15 mouse cellular contexts compared by ENCODE assay signal in genomic region chr7:132900826-132901531, GRCm38 (mm10). TPM values are rescaled to one million over a fixed set of nuclear protein-coding genes. Genes with fewer than 3 reads are reported as not detected.
DNase-seq lines count a peak whose midpoint lies in the region; ATAC-seq and TF ChIP-seq lines count a peak whose summit lies in the region.
"Had no signal": no experiment of that assay in that cellular context is flagged by ENCODE, and none has a peak within 500 bp of the region (broad histone marks: within the 10 kb centered on the region; RNA-seq: fewer than 3 reads in every experiment).

No protein-coding gene starts in this region.

- no peaks in the 10 kb centered on the region for H3K4me1 ChIP-seq in midbrain, embryonic 11.5 days (ENCODE audit: control insufficient read depth, insufficient read depth, low read length)
- no peaks in the 10 kb centered on the region for H3K4me1 ChIP-seq in midbrain, embryonic 16.5 days (ENCODE audit: control insufficient read depth, insufficient read depth, low read length)
- H3K4me1 ChIP-seq in stomach, embryonic 15.5 days, result no peaks in the 10 kb centered on the region
- peaks cover 7% of the 10 kb centered on the region; the same call in 1 of the 2 replicates for H3K4me1 ChIP-seq in cerebellum, adult 2 months (ENCODE audit: control insufficient read depth, insufficient read depth, low read length)

- no peaks in the 10 kb centered on the region for H3K36me3 ChIP-seq in midbrain, embryonic 11.5 days (ENCODE audit: control insufficient read depth, insufficient read depth, low read length)
- no peaks in the 10 kb centered on the region for H3K36me3 ChIP-seq in midbrain, embryonic 16.5 days (ENCODE audit: control insufficient read depth, insufficient read depth, low read length)
- H3K36me3 ChIP-seq in stomach, embryonic 15.5 days, result no peaks in the 10 kb centered on the region

- H3K4me3 ChIP-seq in midbrain, embryonic 11.5 days (ENCODE audit: low read depth, low read length), result no peak overlapping the region
- H3K4me3 ChIP-seq in midbrain, embryonic 16.5 days (ENCODE audit: low read depth, low read length), result no peak overlapping the region
- H3K4me3 ChIP-seq in stomach, embryonic 15.5 days (replicated peaks), result no peak overlapping the region
- no peak overlapping the region for H3K4me3 ChIP-seq in cerebellum, adult 2 months (replicated peaks; ENCODE audit: insufficient read depth, low read depth, low read length)
- H3K4me3 ChIP-seq: erythroblast, embryonic 14.5 days had no signal

- H3K9me3 ChIP-seq in midbrain, embryonic 11.5 days (ENCODE audit: control insufficient read depth, low read length), result no peaks in the 10 kb centered on the region
- no peaks in the 10 kb centered on the region for H3K9me3 ChIP-seq in midbrain, embryonic 16.5 days (replicated peaks; ENCODE audit: control insufficient read depth, low read length, poor library complexity, severe bottlenecking)
- no peaks in the 10 kb centered on the region for H3K9me3 ChIP-seq in stomach, embryonic 15.5 days

- no peak for ATAC-seq in midbrain, embryonic 11.5 days (ENCODE audit: low FRiP score)
- ATAC-seq in midbrain, embryonic 16.5 days, result no peak
- ATAC-seq in stomach, embryonic 15.5 days (ENCODE audit: insufficient read depth, low FRiP score, low read depth), result peak; percentile 83
- ATAC-seq: liver, postnatal 0 days had no signal

- no peak overlapping the region for H3K27ac ChIP-seq in midbrain, embryonic 11.5 days (ENCODE audit: low read depth, low read length)
- H3K27ac ChIP-seq in midbrain, embryonic 16.5 days (ENCODE audit: low read length), result no peak overlapping the region
- 0 out of 2 replicates have a peak overlapping the region, but pooled peaks have one; percentile 8 for H3K27ac ChIP-seq in stomach, embryonic 15.5 days
- H3K27ac ChIP-seq in cerebellum, adult 2 months (ENCODE audit: insufficient read depth, low read length), result no peak overlapping the region

- WGBS in midbrain, embryonic 11.5 days, result 70% methylated on average over 2 of the region's 2 CpGs
- whole genome bisulfite sequencing in midbrain, embryonic 16.5 days, result 64% methylated on average over 2 of the region's 2 CpGs
- WGBS in stomach, embryonic 15.5 days, result 57% methylated on average over 2 of the region's 2 CpGs
- 64% methylated on average over 2 of the region's 2 CpGs for WGBS in cerebellum, adult 2 months

- intact Hi-C loops in heart, postnatal 10 days (cut with DNase I), result loop anchor here (2.0 kb wide), 1 partner anchor 30 kb away; the partner anchor contains the start of gene Zranb1

- H3K9ac ChIP-seq in midbrain, embryonic 11.5 days (ENCODE audit: low read length), result no peak overlapping the region
- no peak overlapping the region for H3K9ac ChIP-seq in midbrain, embryonic 16.5 days (ENCODE audit: low read depth, low read length)
- no peak overlapping the region for H3K9ac ChIP-seq in stomach, embryonic 15.5 days
- H3K9ac ChIP-seq: liver, postnatal 0 days had no signal

- TF ChIP-seq CTCF in cerebellum, adult 2 months (IDR thresholded peaks at IDR 0.05; ENCODE audit: borderline replicate concordance, insufficient read depth, low read depth, low read length), result no peak

- peak; percentile 75 for DNase-seq in midbrain, embryonic 11.5 days (ENCODE audit: low spot score, missing footprints)
- DNase-seq in heart, adult 8-10 months (ENCODE audit: low spot score), result peak; percentile 32
- peak; percentile 23 to 35 for DNase-seq in heart, postnatal 10 days
- DNase-seq in kidney, postnatal 36 days, result no peak
- no peak for DNase-seq in cerebellum, adult 2 months
- DNase-seq in cerebellum, adult 9-11 months, result no peak
- DNase-seq: cerebellum, postnatal 25 days; kidney, adult 11 months; layer of hippocampus, adult 9-11 months; liver, postnatal 0 days; right cerebral cortex, postnatal 4 days; thymus, adult 2 months had no signal

- no peak overlapping the region for H3K4me2 ChIP-seq in midbrain, embryonic 11.5 days
- no peak overlapping the region for H3K4me2 ChIP-seq in midbrain, embryonic 16.5 days (ENCODE audit: low read length)
- no peak overlapping the region for H3K4me2 ChIP-seq in stomach, embryonic 15.5 days

- TF ChIP-seq POLR2A in cerebellum, adult 2 months (IDR thresholded peaks at IDR 0.05; ENCODE audit: borderline replicate concordance, insufficient read depth, low read length), result no peak

- H3K27me3 ChIP-seq in midbrain, embryonic 11.5 days (ENCODE audit: control insufficient read depth, insufficient read depth, low read length), result no peaks in the 10 kb centered on the region
- H3K27me3 ChIP-seq in midbrain, embryonic 16.5 days (ENCODE audit: control insufficient read depth, insufficient read depth, low read depth, low read length), result no peaks in the 10 kb centered on the region
- H3K27me3 ChIP-seq in stomach, embryonic 15.5 days (replicated peaks), result no peaks in the 10 kb centered on the region
- no peaks in the 10 kb centered on the region for H3K27me3 ChIP-seq in cerebellum, adult 2 months (ENCODE audit: control insufficient read depth, insufficient read depth, low read length)

RNA-seq across cellular contexts. Expression of gene Zranb1, which starts 30.0 kb away (rescaled TPM):
- polyA plus RNA-seq in midbrain, embryonic 11.5 days (2014; fragmentation: Nextera tagmentation; extraction: Ambion mirVana), result 15.6 and 18.3 TPM in 2 replicates
- polyA plus RNA-seq in midbrain, embryonic 16.5 days (2015; fragmentation: Nextera tagmentation; extraction: Ambion mirVana), result 19.2 and 21.0 TPM in 2 replicates
- 10 to 100 TPM; 34.2 to 39.8 (median 37.6) TPM for total RNA-seq in heart, adult 8-10 months (2022)
- 10 to 100 TPM; 34.8 to 36.2 TPM for total RNA-seq in heart, postnatal 10 days (2021)
- polyA plus RNA-seq in stomach, embryonic 15.5 days (2015; fragmentation: Nextera tagmentation; extraction: Ambion mirVana), result 12.7 and 13.1 TPM in 2 replicates
- 43.0 and 46.0 TPM in 2 replicates for polyA plus RNA-seq in cerebellum, adult 2 months (2012; rRNA removed)

RNA-seq across cellular contexts. Expression of gene Abraxas2, which starts 42.0 kb away (rescaled TPM):
- 38.7 and 41.8 TPM in 2 replicates for polyA plus RNA-seq in midbrain, embryonic 11.5 days (2014; fragmentation: Nextera tagmentation; extraction: Ambion mirVana)
- 37.4 and 38.6 TPM in 2 replicates for polyA plus RNA-seq in midbrain, embryonic 16.5 days (2015; fragmentation: Nextera tagmentation; extraction: Ambion mirVana)
- 10 to 100 TPM; 16.8 to 21.9 (median 20.5) TPM for total RNA-seq in heart, adult 8-10 months (2022)
- 10 to 100 TPM; 23.9 to 27.9 TPM for total RNA-seq in heart, postnatal 10 days (2021)
- 34.5 and 34.6 TPM in 2 replicates for polyA plus RNA-seq in stomach, embryonic 15.5 days (2015; fragmentation: Nextera tagmentation; extraction: Ambion mirVana)
- 28.8 and 28.9 TPM in 2 replicates for polyA plus RNA-seq in cerebellum, adult 2 months (2012; rRNA removed)

RNA-seq across cellular contexts. Expression of gene Eef1akmt2, which starts 48.5 kb away (rescaled TPM):
- 90.3 and 100.0 TPM in 2 replicates for polyA plus RNA-seq in midbrain, embryonic 11.5 days (2014; fragmentation: Nextera tagmentation; extraction: Ambion mirVana)
- 91.7 and 94.3 TPM in 2 replicates for polyA plus RNA-seq in midbrain, embryonic 16.5 days (2015; fragmentation: Nextera tagmentation; extraction: Ambion mirVana)
- total RNA-seq in heart, adult 8-10 months (2022), result 10 to 100 TPM in 2 of 4 experiments, 1 to 10 TPM in 2; 6.2 to 10.0 (median 8.4) TPM
- total RNA-seq in heart, postnatal 10 days (2021), result 10 to 100 TPM; 13.9 to 14.6 TPM
- polyA plus RNA-seq in stomach, embryonic 15.5 days (2015; fragmentation: Nextera tagmentation; extraction: Ambion mirVana), result 62.3 and 63.3 TPM in 2 replicates
- polyA plus RNA-seq in cerebellum, adult 2 months (2012; rRNA removed), result 44.7 and 46.3 TPM in 2 replicates

Comparison
In these comparisons a context has a peak if more than half of its experiments do, and no peak if none do; other contexts are left out.
1. DNase-seq: peak in midbrain, embryonic 11.5 days (single experiment), heart, adult 8-10 months (single experiment) and heart, postnatal 10 days (2 of 2); none in kidney, postnatal 36 days (0 of 2), cerebellum, adult 2 months (0 of 2) and cerebellum, adult 9-11 months (single experiment).